Mouse (Mus musculus): ENCODE results near the gene Nod1. TPM values are rescaled to one million over a fixed set of nuclear protein-coding genes. Genes with fewer than 3 reads are reported as not detected.

Gene Nod1
- 4.5 TPM in 2 replicates for polyA plus RNA-seq (2015; fragmentation: Nextera tagmentation; extraction: Ambion mirVana)

GRCm38 (mm10) chr6:54972111-54972928 lies at the start of gene Nod1:
Nod1 (minus strand) TSS chr6:54972612.
- 2% methylated on average over 52 of the region's 53 CpGs for WGBS

GRCm38 (mm10) chr6:55021806-55022205 lies 49.4 kb upstream of the Nod1 start:
- Histone ChIP-seq H3K4me3 (replicated peaks; ENCODE audit: low read depth, low read length) (no peak overlapping the region), H3K36me3 (ENCODE audit: insufficient read depth, low read length) (no peaks in the 10 kb centered on the region), H3K9ac (ENCODE audit: low read depth, low read length) (no peak overlapping the region), H3K27ac (no peak overlapping the region), H3K4me2 (ENCODE audit: low read length) (no peak overlapping the region), H3K9me3 (replicated peaks; ENCODE audit: low read length) (no peaks in the 10 kb centered on the region), H3K4me1 (replicated peaks; ENCODE audit: insufficient read depth, low read length) (no peaks in the 10 kb centered on the region), H3K27me3 (ENCODE audit: insufficient read depth, low read length) (no peaks in the 10 kb centered on the region)
- ATAC-seq (replicated peaks; ENCODE audit: low FRiP score, low read depth) (no peak), DNase-seq (ENCODE audit: low spot score) (no peak)
- TF ChIP-seq CTCF (IDR thresholded peaks at IDR 0.05; ENCODE audit: low read depth) = no peak
- 83% methylated on average over 7 of the region's 7 CpGs for WGBS

More at GRCm38 (mm10) chr6:54972111-54972928, at the start of gene Nod1:
- Histone ChIP-seq H3K4me2 (ENCODE audit: low read length) (peak within 1 kb of the TSS; percentile 76), H3K9me3 (replicated peaks; ENCODE audit: low read length) (no peaks in the 10 kb centered on the region), H3K27ac (peak within 1 kb of the TSS; percentile 78), H3K4me1 (replicated peaks; ENCODE audit: insufficient read depth, low read length) (no peaks in the 10 kb centered on the region), H3K4me3 (replicated peaks; ENCODE audit: low read depth, low read length) (peak within 1 kb of the TSS; percentile 55), H3K27me3 (ENCODE audit: insufficient read depth, low read length) (no peaks in the 10 kb centered on the region), H3K36me3 (ENCODE audit: insufficient read depth, low read length) (no peaks in the 10 kb centered on the region), H3K9ac (ENCODE audit: low read depth, low read length) (peak within 1 kb of the TSS; percentile 65)
- ATAC-seq (replicated peaks; ENCODE audit: low FRiP score, low read depth) (peak; percentile 83), DNase-seq (ENCODE audit: low spot score) (peak; percentile 86)
- no peak for TF ChIP-seq CTCF (IDR thresholded peaks at IDR 0.05; ENCODE audit: low read depth)

GRCm38 (mm10) chr6:55018417-55018816 lies 46.0 kb upstream of the Nod1 start:
- TF ChIP-seq CTCF (IDR thresholded peaks at IDR 0.05; ENCODE audit: low read depth) = no peak
- no peak for DNase-seq (ENCODE audit: low spot score)
- no peaks in the 10 kb centered on the region for H3K36me3 ChIP-seq (ENCODE audit: insufficient read depth, low read length)
- no peaks in the 10 kb centered on the region for H3K27me3 ChIP-seq (ENCODE audit: insufficient read depth, low read length)
- H3K4me2 ChIP-seq (ENCODE audit: low read length) = no peak overlapping the region
- 78% methylated on average over 2 of the region's 2 CpGs for WGBS
- ATAC-seq (replicated peaks; ENCODE audit: low FRiP score, low read depth) = no peak
- no peaks in the 10 kb centered on the region for H3K9me3 ChIP-seq (replicated peaks; ENCODE audit: low read length)
- no peak overlapping the region for H3K4me3 ChIP-seq (replicated peaks; ENCODE audit: low read depth, low read length)
- H3K9ac ChIP-seq (ENCODE audit: low read depth, low read length) = no peak overlapping the region
- no peak overlapping the region for H3K27ac ChIP-seq
- no peaks in the 10 kb centered on the region for H3K4me1 ChIP-seq (replicated peaks; ENCODE audit: insufficient read depth, low read length)

- peak; percentile 55; the same call in 1 of the 2 replicates for ATAC-seq (replicated peaks; ENCODE audit: low FRiP score, low read depth)
- H3K4me3 ChIP-seq (replicated peaks; ENCODE audit: low read depth, low read length) = no peak overlapping the region
- no peaks in the 10 kb centered on the region for H3K27me3 ChIP-seq (ENCODE audit: insufficient read depth, low read length)
- peak; percentile 96 for DNase-seq (ENCODE audit: low spot score)
- peak; percentile 97 for TF ChIP-seq CTCF (IDR thresholded peaks at IDR 0.05; ENCODE audit: low read depth)
- peak overlapping the region; percentile 37 for H3K4me2 ChIP-seq (ENCODE audit: low read length)
- WGBS = 28% methylated on average over 15 of the region's 15 CpGs
- no peaks in the 10 kb centered on the region for H3K9me3 ChIP-seq (replicated peaks; ENCODE audit: low read length)
- H3K27ac ChIP-seq = no peak overlapping the region
- no peaks in the 10 kb centered on the region for H3K36me3 ChIP-seq (ENCODE audit: insufficient read depth, low read length)
- no peak overlapping the region for H3K9ac ChIP-seq (ENCODE audit: low read depth, low read length)
- no peaks in the 10 kb centered on the region for H3K4me1 ChIP-seq (replicated peaks; ENCODE audit: insufficient read depth, low read length)
Measured at GRCm38 (mm10) chr6:55016710-55017583, 44.5 kb upstream of the Nod1 start.

GRCm38 (mm10) chr6:55016236-55016635 lies 43.8 kb upstream of the Nod1 start:
- Histone ChIP-seq H3K27me3 (ENCODE audit: insufficient read depth, low read length) (no peaks in the 10 kb centered on the region), H3K36me3 (ENCODE audit: insufficient read depth, low read length) (no peaks in the 10 kb centered on the region), H3K27ac (no peak overlapping the region), H3K4me3 (replicated peaks; ENCODE audit: low read depth, low read length) (no peak overlapping the region), H3K9me3 (replicated peaks; ENCODE audit: low read length) (no peaks in the 10 kb centered on the region), H3K4me2 (ENCODE audit: low read length) (peak overlapping the region; percentile 37; the same call in 1 of the 2 replicates), H3K4me1 (replicated peaks; ENCODE audit: insufficient read depth, low read length) (no peaks in the 10 kb centered on the region), H3K9ac (ENCODE audit: low read depth, low read length) (no peak overlapping the region)
- 9% methylated on average over 5 of the region's 5 CpGs for WGBS
- peak; percentile 83 for TF ChIP-seq CTCF (IDR thresholded peaks at IDR 0.05; ENCODE audit: low read depth)
- ATAC-seq (replicated peaks; ENCODE audit: low FRiP score, low read depth) (peak; percentile 77), DNase-seq (ENCODE audit: low spot score) (peak; percentile 74)

- Histone ChIP-seq H3K36me3 (ENCODE audit: insufficient read depth, low read length) (no peaks in the 10 kb centered on the region), H3K4me1 (replicated peaks; ENCODE audit: insufficient read depth, low read length) (no peaks in the 10 kb centered on the region), H3K27me3 (ENCODE audit: insufficient read depth, low read length) (no peaks in the 10 kb centered on the region), H3K27ac (no peak overlapping the region), H3K9me3 (replicated peaks; ENCODE audit: low read length) (no peaks in the 10 kb centered on the region), H3K9ac (ENCODE audit: low read depth, low read length) (no peak overlapping the region), H3K4me3 (replicated peaks; ENCODE audit: low read depth, low read length) (no peak overlapping the region), H3K4me2 (ENCODE audit: low read length) (no peak overlapping the region)
- ATAC-seq (replicated peaks; ENCODE audit: low FRiP score, low read depth) (no peak), DNase-seq (ENCODE audit: low spot score) (no peak)
- WGBS = 82% methylated on average over 3 of the region's 3 CpGs
- no peak for TF ChIP-seq CTCF (IDR thresholded peaks at IDR 0.05; ENCODE audit: low read depth)
Measured at GRCm38 (mm10) chr6:55014184-55014583, 41.8 kb upstream of the Nod1 start.

Measured in kidney, postnatal 0 days (tissue).